Mouse (Mus musculus) neural tube, embryonic 14.5 days (tissue): ENCODE data around the gene 9330159F19Rik. TPM values are rescaled to one million over a fixed set of nuclear protein-coding genes. Genes with fewer than 3 reads are reported as not detected.

Experiments used
- ATAC-seq: fragments of 200-750 bp; cut with Nextera tagmentation; 2 replicates; pipeline ENCODE4 v1.8.0; 2017; ENCODE audit warnings: low read depth, mild to moderate bottlenecking, moderate TSS enrichment, moderate library complexity
- H3K27ac ChIP-seq: fragments of 300-500 bp; sonication (generic); 2 replicates; pipeline ENCODE4 v1.5.1; 2014; ENCODE audit warnings: low read depth, mild to moderate bottlenecking, control low read depth, low read length, moderate library complexity, mixed read lengths
- H3K27me3 ChIP-seq: fragments of 300-500 bp; sonication (generic); 2 replicates; pipeline ENCODE4 v1.6.1; 2014; ENCODE audit warnings: low read length; ENCODE audit not compliant: control insufficient read depth, insufficient read depth
- H3K36me3 ChIP-seq: fragments of 300-500 bp; sonication (generic); 2 replicates; pipeline ENCODE4 v1.6.1; 2014; ENCODE audit warnings: low read length, mixed read lengths; ENCODE audit not compliant: control insufficient read depth, insufficient read depth
- H3K4me1 ChIP-seq: fragments of 300-500 bp; sonication (generic); 2 replicates; pipeline ENCODE4 v1.6.1; 2014; ENCODE audit warnings: low read length; ENCODE audit not compliant: control insufficient read depth, insufficient read depth
- H3K4me2 ChIP-seq: fragments of 300-500 bp; sonication (generic); 2 replicates; pipeline ENCODE4 v1.6.1; 2014; ENCODE audit warnings: mild to moderate bottlenecking, low read depth, low read length, control low read depth
- H3K4me3 ChIP-seq: fragments of 300-500 bp; sonication (generic); 2 replicates; pipeline ENCODE4 v1.5.1; 2014; ENCODE audit warnings: low read depth, low read length, control low read depth, mixed read lengths
- H3K9ac ChIP-seq: fragments of 300-500 bp; sonication (generic); replicated peaks from 2 replicates; pipeline ENCODE4 v1.6.1; 2014; ENCODE audit warnings: low read depth, mild to moderate bottlenecking, control low read depth, low read length, mixed read lengths
- H3K9me3 ChIP-seq: fragments of 300-500 bp; sonication (generic); 2 replicates; pipeline ENCODE4 v1.6.1; 2016; ENCODE audit warnings: low read length; ENCODE audit not compliant: control insufficient read depth
- WGBS: fragments of 180-500 bp; shearing (Covaris S2); extraction: QIAGEN DNeasy Blood & Tissue Kit; methylation state at CpG from one replicate; pipeline ENCODE4 v1.1.7; 2014; 5-methylcytosine and 5-hydroxymethylcytosine counted together
- polyA plus RNA-seq: library from polyadenylated mRNA; unstranded; fragments of >200 nt; fragmentation: Nextera tagmentation; extraction: Ambion mirVana; gene quantifications from 2 replicates; pipeline ENCODE4 v1.2.1, GENCODE M21; 2014

Gene 9330159F19Rik
- 30.3 and 36.3 TPM in 2 replicates for polyA plus RNA-seq

DNA sequence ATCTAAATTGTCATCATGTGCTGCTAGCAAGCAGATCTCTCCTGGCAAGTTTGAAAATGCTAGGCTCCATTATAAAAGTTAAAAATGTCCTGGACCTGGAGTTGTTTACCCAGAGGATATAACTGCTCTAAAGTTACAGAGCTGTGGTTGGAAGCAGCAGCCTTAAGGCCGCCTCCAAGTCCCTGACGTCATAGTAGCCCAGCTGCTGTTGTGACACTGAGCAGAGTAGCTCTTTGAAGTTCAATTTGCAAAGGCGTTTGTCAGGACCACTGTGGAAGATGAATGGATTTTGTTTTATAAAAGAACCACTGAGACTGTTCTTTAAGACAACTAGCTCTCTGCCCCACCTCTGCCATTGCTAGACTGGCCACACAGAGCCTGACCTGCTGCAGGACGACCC is at the start of gene 9330159F19Rik:
9330159F19Rik (plus strand) TSS at position 154 of the 400 bp plus-strand sequence.
- no peak within 1 kb of the TSS for H3K4me3 ChIP-seq
- H3K9me3 ChIP-seq = no peaks in the 10 kb centered on the region
- no peaks in the 10 kb centered on the region for H3K27me3 ChIP-seq
- no peaks in the 10 kb centered on the region for H3K36me3 ChIP-seq
- 10% methylated on average over 4 of the region's 4 CpGs for WGBS
- no peaks in the 10 kb centered on the region for H3K4me1 ChIP-seq
- H3K4me2 ChIP-seq = no peak within 1 kb of the TSS
- no peak within 1 kb of the TSS for H3K9ac ChIP-seq
- ATAC-seq = peak; percentile 55; the same call in 1 of the 2 replicates
- H3K27ac ChIP-seq = no peak within 1 kb of the TSS

DNA sequence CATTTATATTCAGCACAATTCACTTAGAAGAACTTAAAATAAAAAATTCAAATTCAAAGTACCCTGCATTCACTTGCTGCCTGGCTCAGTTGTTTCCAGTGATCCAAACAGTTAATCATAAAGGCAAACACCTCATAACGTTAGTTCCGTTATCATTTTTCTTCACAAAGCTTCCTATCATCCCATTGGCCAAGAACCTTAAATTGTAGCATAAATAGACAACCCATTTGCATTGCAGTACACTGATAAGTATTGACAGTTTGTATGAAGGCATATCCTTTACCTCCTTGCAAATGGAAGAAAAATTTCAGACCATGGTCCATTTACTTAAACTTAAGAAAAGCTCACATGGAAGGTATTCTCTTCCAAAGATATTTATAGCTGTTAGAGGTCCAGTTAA is 49.7 kb upstream of the 9330159F19Rik start:
- H3K4me2 ChIP-seq = no peak overlapping the region
- peaks cover 31% of the 10 kb centered on the region for H3K36me3 ChIP-seq
- no peaks in the 10 kb centered on the region for H3K4me1 ChIP-seq
- H3K27me3 ChIP-seq = no peaks in the 10 kb centered on the region
- no peak overlapping the region for H3K4me3 ChIP-seq
- H3K9ac ChIP-seq = no peak overlapping the region
- 74% methylated on average over 2 of the region's 2 CpGs for WGBS
- H3K9me3 ChIP-seq = no peaks in the 10 kb centered on the region
- ATAC-seq = no peak
- no peak overlapping the region for H3K27ac ChIP-seq

DNA sequence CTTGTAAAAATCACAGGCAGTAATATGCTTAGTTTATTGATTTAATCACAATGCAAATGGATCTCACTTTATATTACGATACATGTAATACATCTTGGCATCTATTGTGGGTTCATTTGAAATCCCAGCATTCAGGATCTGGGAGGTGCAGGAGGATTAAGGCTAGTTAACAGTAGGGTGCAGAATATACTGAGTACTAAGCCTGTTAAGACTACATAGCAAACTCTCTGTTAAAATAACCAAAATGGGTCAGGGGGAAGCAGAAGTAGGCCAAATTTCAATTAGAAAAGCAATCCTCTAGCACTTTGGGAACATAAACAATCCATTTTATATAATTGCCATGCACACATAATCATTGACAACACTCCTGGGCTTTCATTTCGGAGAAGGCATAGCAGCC is 37.6 kb upstream of the 9330159F19Rik start:
- Histone ChIP-seq H3K27ac (no peak overlapping the region), H3K4me1 (no peaks in the 10 kb centered on the region), H3K4me3 (no peak overlapping the region), H3K4me2 (no peak overlapping the region), H3K36me3 (peaks cover 23% of the 10 kb centered on the region), H3K9ac (no peak overlapping the region), H3K27me3 (no peaks in the 10 kb centered on the region), H3K9me3 (peaks cover 4% of the 10 kb centered on the region)
- no peak for ATAC-seq
- WGBS = 68% methylated on average over 2 of the region's 2 CpGs

DNA sequence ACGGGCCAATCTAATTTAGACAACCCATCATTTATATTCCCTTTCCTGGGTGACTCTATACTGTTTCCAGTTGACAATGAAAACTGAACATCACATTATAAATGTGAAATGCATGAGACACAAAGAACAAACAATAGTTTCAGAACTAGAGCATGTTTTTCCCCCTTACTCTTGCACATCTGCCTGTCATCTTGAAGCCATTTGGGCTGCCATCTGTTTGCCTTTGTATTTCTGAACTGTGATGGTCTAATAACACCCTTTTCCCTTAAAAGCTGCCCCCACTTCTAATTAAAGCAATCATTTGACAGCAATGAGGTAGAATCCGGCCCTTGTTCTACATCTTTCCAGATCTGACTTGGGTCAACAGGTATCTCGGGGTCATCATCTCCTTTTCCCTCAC is 35.8 kb upstream of the 9330159F19Rik start:
- H3K9me3 ChIP-seq = peaks cover 4% of the 10 kb centered on the region
- H3K4me2 ChIP-seq = no peak overlapping the region
- no peak overlapping the region for H3K9ac ChIP-seq
- peaks cover 23% of the 10 kb centered on the region for H3K36me3 ChIP-seq
- H3K4me1 ChIP-seq = no peaks in the 10 kb centered on the region
- H3K4me3 ChIP-seq = no peak overlapping the region
- H3K27me3 ChIP-seq = no peaks in the 10 kb centered on the region
- no peak for ATAC-seq
- H3K27ac ChIP-seq = no peak overlapping the region
- 76% methylated on average over 3 of the region's 3 CpGs for WGBS

DNA sequence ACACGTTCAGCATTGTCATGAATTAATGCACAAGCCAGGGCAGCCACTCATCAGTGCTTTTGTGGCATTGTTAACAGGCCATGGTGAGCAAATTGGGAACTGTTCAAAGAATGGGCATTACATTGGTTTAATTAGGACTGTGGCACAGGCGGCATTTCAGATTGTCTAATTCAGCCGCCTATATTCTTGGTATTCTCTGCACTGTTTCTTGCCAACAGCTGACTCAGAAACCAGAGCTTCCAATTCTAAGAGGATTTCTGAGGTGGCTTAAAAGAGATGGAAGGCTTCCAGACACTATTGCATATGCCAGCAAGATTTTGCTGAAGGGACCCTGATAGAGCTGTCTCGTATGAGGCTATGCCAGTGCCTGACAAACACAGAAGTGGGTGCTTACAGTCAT is 34.5 kb upstream of the 9330159F19Rik start:
- Histone ChIP-seq H3K27ac (no peak overlapping the region), H3K4me2 (no peak overlapping the region), H3K4me1 (no peaks in the 10 kb centered on the region), H3K4me3 (no peak overlapping the region), H3K9ac (no peak overlapping the region), H3K9me3 (no peaks in the 10 kb centered on the region), H3K36me3 (peaks cover 29% of the 10 kb centered on the region), H3K27me3 (no peaks in the 10 kb centered on the region)
- ATAC-seq = no peak
- whole genome bisulfite sequencing = 79% methylated on average over 4 of the region's 4 CpGs

DNA sequence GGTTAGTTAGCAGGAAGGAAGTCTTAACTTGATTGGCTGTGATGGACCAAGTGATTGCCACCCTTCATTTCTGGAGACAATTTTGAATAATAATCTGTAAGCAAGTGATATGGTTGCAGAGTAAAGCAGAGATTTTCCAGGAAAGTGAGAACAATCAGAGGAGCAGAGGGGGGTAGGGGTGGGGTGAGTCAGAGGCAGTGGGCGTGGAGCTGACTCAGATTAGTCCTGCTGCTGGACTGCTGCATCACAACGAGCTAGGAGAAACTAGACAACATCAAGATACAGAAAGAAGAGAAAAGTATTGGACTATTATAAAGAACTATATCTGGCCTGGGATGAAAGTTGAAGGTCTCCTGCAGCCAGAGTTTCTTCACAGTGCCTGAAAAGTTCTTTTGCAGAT is 33.4 kb upstream of the 9330159F19Rik start:
- no peaks in the 10 kb centered on the region for H3K9me3 ChIP-seq
- ATAC-seq = no peak
- 62% methylated on average over 2 of the region's 2 CpGs for WGBS
- H3K27ac ChIP-seq = no peak overlapping the region
- H3K4me2 ChIP-seq = no peak overlapping the region
- H3K36me3 ChIP-seq = peaks cover 31% of the 10 kb centered on the region
- no peaks in the 10 kb centered on the region for H3K27me3 ChIP-seq
- no peak overlapping the region for H3K4me3 ChIP-seq
- H3K9ac ChIP-seq = no peak overlapping the region
- no peaks in the 10 kb centered on the region for H3K4me1 ChIP-seq

DNA sequence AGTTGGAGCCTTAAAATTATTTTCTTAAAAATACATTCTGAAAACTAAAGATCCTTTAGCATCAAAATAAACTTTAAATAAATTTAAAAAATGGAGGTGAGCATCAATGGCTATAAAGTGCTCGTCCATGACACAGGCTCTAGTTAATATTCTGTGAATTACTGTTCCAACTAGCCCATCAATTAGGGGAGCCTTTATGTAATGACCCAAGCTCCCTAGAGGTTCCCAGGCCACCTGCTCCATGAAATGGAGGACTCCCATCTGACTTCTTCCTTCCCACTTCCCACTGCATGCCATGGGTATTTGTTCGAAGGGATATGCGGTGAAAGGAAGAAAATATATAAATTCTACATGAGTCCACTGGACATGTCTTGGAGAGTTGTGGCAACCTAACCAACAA is 31.2 kb upstream of the 9330159F19Rik start:
- no peaks in the 10 kb centered on the region for H3K27me3 ChIP-seq
- no peak overlapping the region for H3K9ac ChIP-seq
- no peak for ATAC-seq
- H3K9me3 ChIP-seq = no peaks in the 10 kb centered on the region
- H3K4me3 ChIP-seq = no peak overlapping the region
- 36% methylated on average over 3 of the region's 3 CpGs for WGBS
- peaks cover 25% of the 10 kb centered on the region for H3K36me3 ChIP-seq
- no peak overlapping the region for H3K27ac ChIP-seq
- H3K4me2 ChIP-seq = no peak overlapping the region
- H3K4me1 ChIP-seq = no peaks in the 10 kb centered on the region

DNA sequence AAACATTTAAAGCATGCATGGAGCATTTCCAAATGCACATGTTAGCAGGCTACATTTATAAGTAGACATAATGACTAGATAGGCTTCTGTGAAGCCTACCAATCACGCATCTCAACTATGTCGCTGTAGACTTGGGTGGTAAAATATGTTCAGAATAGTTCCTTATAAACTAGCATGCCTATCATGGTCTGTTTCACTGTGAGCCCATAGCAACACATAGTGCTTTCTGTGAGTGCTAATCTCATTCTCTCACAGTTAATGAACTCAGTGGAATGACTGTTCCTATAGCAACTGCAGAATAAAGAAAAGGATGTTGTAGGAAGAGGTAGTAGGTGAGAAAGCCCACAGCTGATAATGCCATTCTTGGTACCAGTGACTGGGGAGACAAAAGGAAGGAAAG is 30.4 kb upstream of the 9330159F19Rik start:
- H3K4me2 ChIP-seq = no peak overlapping the region
- H3K27me3 ChIP-seq = no peaks in the 10 kb centered on the region
- WGBS = 84% methylated on average over 2 of the region's 2 CpGs
- peaks cover 19% of the 10 kb centered on the region; the same call in 1 of the 2 replicates for H3K36me3 ChIP-seq
- ATAC-seq = no peak
- H3K27ac ChIP-seq = no peak overlapping the region
- H3K9me3 ChIP-seq = no peaks in the 10 kb centered on the region
- no peak overlapping the region for H3K4me3 ChIP-seq
- no peak overlapping the region for H3K9ac ChIP-seq
- no peaks in the 10 kb centered on the region for H3K4me1 ChIP-seq

DNA sequence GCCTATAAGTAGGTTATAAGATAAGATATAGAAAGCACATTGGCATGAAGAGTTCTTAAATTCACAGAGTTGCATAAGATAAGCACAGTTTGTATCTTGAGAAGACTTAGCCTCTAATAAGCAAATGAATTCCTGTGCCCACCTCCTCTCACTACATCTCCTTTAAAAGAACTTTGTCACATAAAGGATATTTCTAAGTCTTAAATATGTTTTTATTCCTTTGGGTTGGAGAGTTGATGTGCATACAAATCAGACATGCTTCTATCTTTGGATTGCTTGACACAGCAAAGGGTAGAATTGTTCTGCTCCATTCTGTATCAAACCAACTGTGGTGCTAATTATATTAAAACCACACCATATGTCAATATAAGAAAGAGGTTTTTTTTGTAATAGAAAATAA is 17.6 kb upstream of the 9330159F19Rik start:
- Histone ChIP-seq H3K4me1 (no peaks in the 10 kb centered on the region), H3K27ac (no peak overlapping the region), H3K9me3 (no peaks in the 10 kb centered on the region), H3K4me2 (no peak overlapping the region), H3K9ac (no peak overlapping the region), H3K36me3 (peaks cover 24% of the 10 kb centered on the region), H3K27me3 (no peaks in the 10 kb centered on the region), H3K4me3 (no peak overlapping the region)
- ATAC-seq = no peak

DNA sequence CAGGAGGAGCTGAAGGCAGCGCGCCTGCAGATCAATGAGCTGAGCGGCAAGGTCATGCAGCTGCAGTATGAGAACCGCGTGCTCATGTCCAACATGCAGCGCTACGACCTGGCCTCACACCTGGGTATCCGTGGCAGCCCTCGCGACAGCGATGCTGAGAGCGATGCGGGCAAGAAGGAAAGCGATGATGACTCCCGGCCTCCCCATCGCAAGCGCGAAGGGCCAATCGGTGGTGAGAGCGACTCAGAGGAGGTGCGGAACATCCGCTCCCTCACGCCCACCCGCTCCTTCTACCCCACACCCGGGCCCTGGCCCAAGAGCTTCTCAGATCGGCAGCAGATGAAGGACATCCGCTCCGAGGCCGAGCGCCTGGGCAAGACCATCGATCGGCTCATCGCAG is 14.6 kb upstream of the 9330159F19Rik start:
- H3K36me3 ChIP-seq = peaks cover 41% of the 10 kb centered on the region
- no peaks in the 10 kb centered on the region for H3K4me1 ChIP-seq
- H3K27ac ChIP-seq = no peak overlapping the region
- WGBS = 97% methylated on average over 33 of the region's 33 CpGs
- H3K9ac ChIP-seq = no peak overlapping the region
- no peak overlapping the region for H3K4me3 ChIP-seq
- no peaks in the 10 kb centered on the region for H3K9me3 ChIP-seq
- ATAC-seq = peak; percentile 35; the same call in 1 of the 2 replicates
- H3K27me3 ChIP-seq = no peaks in the 10 kb centered on the region
- H3K4me2 ChIP-seq = no peak overlapping the region
